Mouse (Mus musculus) thymus, postnatal 4 days (tissue): ENCODE results near the gene Jhy.

Source experiments
- DNase-seq: peaks from one replicate; pipeline ENCODE4 v3.0.0; 2021

Gene Jhy

GRCm38 (mm10) chr9:40963586-40964417, at the start of gene Jhy:
Gene Jhy, minus strand, starts transcription at chr9:40964118.
- peak; percentile 18 for DNase-seq

GRCm38 (mm10) chr9:41012456-41012855, 48.5 kb upstream of the Jhy start:
- no peak for DNase-seq

DNA sequence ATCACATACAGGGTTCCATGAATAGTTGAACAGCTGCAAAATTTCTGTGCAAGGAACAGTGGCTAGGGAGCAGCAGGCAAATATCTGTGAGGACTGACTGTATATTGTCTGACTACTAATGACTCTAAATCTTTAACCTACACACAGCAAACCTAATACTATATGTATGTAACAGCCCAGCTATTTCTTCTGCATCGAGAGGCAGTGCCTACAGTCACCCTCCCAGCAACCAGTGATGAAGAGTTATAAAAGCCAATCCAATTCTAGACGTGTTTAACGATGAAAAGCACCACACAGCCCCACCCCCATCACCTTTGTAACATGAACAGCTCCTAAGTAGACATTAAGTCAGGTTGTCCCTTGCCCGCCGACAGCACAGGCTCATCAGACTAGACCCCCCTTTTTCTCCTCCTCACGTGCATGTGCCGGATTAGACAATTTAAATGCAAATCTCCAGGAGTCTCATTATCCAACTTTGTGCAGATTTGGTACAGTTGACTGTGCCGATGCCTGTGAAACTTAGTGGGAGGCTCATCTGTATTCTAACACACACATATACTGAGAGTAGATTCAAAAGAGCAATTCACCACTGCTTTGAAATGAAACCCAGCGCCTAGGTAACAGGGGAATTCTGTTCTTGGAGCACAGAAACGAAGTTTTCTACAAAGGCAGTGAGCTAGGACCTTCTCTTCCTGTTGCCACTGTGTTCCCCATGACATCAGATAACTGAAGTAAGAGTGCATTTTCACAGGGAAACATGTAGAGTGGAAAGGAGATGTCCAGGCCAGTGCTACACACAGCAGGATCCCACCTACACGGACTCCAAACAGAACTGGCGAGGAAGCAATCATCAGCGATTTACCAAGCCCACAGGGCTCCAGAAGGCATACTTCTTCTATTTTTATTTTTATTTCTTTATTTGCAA, 47.9 kb upstream of the Jhy start:
- DNase-seq = no peak

DNA sequence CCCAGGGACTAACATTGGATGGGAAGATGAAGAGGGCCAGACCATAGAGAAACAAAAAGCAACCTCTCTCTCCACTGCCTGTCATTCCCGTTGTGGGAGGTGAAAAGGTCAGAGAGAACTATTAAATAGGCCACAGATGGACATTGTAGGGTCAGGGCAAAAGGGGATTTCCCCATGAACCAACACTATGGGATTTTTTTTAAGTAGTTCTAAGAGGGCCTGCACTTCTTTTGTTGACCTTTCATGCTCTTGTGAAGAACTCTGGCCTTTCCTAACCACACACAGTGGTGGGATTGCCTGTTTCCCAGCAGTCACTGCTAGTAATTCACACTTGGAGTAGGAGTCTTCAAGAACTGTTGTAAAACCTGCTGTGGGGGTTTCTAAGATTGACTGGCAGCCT, 43.9 kb upstream of the Jhy start:
- no peak for DNase-seq

GRCm38 (mm10) chr9:41004415-41004814, 40.5 kb upstream of the Jhy start, which contains the start of gene Crtam:
Gene Crtam, minus strand, starts transcription at chr9:41004628.
- peak; percentile 40 for DNase-seq

DNA sequence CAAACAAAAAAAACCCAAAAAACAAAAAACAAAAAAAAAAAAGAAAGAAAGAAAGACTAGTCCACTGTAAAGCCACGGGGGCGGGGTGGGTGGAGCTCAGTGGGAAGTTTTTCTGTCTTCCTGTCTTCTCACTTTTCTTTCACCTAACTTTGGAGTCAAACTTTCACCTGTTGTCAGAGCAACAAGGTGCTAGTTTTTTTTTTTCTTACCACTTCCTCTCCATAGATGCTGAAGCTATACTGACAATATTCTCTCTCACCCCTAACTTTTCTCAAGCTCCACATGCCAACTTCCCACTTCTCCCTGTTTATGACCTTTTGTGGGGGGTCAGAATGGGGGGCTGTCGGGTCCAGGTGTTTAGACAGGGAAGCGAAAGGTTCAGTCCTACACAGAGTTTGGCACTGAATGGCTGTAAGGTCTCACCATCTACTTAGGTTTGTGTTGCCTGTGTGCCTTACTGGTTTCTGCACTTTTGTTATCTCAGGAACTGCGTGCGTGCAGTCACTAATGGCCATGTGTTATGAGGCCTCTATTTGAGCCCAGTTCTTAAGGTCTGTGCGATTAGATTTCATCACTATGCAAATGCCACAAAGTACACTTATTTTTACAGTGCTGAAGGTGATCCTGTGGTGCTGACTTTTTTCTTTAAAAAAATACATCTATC, 33.3 kb upstream of the Jhy start:
- peak; percentile 53 for DNase-seq

DNA sequence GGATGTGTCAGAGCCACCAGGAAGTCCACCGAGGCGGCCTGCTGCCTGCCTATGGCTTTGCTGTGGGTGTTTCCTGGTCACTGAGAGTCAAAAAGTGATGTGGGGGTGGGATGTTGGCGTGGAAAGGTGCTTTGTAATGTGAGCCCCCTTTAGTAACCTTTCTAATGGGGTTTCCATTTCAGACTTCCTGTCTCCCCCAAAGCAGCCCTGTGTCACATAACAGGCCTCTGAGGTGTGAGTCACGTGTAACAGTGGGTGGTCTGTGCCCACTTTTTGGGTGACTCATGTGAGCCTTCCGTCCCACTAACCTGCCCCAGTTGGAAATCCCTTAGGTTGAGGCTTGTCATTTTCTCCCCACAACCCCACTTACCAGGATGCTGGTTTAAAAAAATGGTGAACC, 30.2 kb upstream of the Jhy start:
- no peak for DNase-seq

GRCm38 (mm10) chr9:40991511-40991910, 27.6 kb upstream of the Jhy start:
- no peak for DNase-seq

- DNase-seq = peak; percentile 63
Measured at GRCm38 (mm10) chr9:40989940-40990588, 26.1 kb upstream of the Jhy start.

DNA sequence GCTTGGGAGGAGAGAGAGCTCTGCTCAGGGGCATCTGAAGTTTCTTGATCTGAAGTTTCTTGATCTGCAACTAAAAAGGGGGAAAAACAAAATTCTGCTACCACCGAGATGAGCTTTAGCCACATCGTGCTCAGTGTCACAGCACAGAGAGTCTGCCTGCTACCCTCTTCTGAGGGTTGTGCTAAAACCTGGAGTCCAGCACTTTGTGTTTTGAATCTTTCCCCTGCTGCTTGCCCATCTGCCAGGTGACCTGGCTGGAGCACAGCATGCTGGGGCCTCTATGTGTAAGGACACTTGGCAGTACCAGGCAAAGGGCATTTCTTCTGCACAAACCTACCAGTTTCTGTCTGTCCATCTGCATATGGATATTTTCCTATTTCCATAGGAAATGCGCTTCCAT, 20.4 kb upstream of the Jhy start:
- DNase-seq = no peak

DNA sequence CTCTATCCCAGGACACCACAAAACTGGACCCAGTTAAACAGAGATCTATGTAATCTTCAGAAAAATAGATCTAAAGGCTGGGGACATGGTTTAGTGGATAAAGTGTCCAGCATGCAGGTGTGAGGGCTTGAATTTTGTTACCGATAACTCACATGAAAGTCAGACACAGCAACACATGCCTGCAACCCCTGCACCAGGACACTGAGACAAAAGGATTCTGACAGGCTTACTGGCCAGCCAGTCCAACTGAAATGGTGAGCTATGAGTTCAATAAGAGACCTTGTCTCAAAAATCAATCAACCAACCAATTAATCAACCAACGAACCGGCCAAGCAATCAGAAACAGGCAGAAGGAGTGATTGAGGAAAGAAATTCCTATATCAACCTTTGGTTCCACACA, 19.8 kb upstream of the Jhy start:
- no peak for DNase-seq

- DNase-seq = no peak
Measured at GRCm38 (mm10) chr9:40982480-40982879, 18.6 kb upstream of the Jhy start.

DNA sequence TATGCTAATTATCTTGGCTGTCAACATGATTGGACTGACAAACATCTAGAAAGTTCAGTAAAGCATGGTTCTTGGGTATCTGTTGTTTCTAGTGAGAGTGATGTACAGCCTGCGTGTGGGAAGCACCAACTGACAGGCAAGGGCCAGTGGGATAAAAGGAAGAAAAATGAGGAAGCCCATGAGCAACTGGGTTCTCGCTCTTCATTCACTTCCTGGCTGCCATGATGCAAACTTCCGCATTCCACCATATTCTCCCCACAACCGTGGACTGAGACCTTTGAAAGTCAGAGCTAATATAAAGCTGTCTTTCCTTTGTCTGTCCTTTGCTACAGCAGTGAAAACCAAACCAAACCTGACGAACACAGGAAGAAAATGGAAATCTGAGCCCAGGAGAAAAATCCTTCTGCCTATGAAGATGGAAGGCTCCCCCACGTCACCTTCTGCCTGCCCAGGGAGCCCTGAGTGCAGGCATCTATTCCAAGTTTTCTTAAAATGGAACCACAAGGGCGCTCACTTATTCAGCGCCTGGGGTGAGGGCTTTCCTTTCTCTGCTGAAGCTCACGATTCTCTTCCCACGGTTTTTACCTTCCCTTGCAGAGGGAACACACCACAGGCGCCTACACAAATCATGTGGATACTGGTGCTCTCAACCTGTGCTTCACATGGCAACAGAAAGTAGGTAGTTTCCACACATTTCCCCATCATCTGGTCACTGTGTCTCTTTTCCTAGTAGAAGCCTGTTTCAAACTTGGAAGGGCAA, 10.3 kb upstream of the Jhy start:
- DNase-seq = no peak

GRCm38 (mm10) chr9:40964418-40964714, 448 bp upstream of the Jhy start:
- DNase-seq = no peak

DNA sequence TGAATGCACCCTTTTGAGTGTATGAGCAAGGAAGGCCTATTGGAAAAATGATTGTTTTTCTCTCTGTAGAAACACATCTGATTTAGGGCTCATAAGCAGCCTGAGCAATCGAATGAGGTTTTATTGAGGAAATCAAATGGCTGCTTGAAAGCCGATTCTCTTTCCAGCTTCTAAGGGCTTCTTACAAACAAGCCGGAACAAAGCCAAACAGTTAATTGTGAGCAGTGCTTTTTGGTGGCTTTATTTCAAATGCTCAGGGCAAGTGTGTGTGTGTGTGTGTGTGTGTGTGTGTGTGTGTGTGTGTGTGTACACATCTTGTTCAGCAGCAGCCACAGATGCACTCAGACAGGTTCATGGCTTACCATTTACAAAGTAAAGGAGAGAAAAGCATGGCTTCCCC, 2.5 kb downstream of the Jhy start:
- DNase-seq = no peak

DNA sequence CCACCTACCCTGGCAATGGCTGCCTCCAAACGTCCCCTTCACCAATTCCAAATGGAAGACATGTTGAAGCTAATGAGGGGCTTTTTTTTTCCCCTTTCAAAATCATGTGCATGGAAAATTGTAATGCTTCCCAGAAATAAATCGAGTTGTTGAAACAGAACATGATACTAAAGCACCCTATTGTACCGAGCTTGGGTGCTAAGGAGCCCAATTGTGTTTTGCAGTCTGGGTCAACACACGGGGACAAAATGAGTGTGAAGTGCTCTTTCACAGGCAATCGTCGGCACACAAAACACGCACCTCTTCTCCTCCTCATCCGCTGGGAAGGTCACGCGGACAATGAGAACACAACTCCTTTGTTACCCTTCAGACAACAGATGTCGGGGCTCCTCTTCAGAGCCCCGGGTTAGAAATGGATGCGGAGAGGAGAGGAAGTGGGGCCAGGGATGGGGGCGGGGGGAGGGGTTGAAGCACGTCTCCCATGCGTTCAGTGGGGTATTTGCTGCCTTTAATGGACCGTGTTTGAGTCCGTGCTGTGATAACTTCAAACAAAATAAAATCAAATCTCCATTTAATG, 14.8 kb downstream of the Jhy start:
- DNase-seq = no peak

DNA sequence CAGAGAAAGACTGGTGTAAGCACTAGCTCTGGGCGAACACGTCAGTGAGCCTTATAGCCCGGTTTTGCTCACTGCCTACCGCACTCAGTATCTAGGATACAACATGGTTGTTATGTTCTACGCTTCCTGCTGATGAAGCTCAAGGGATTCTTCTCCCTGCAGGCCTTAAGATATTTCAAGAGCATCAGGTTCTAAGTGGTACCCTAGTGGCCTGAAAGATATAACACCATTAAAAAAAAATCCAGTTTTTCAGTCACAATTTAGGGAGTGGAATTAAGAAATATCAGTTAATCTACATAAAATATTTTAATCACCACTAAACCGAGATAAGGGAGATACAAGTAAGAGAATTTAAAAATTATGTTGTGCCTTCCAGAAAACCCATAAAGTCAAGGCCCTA, 15.4 kb downstream of the Jhy start:
- no peak for DNase-seq

DNA sequence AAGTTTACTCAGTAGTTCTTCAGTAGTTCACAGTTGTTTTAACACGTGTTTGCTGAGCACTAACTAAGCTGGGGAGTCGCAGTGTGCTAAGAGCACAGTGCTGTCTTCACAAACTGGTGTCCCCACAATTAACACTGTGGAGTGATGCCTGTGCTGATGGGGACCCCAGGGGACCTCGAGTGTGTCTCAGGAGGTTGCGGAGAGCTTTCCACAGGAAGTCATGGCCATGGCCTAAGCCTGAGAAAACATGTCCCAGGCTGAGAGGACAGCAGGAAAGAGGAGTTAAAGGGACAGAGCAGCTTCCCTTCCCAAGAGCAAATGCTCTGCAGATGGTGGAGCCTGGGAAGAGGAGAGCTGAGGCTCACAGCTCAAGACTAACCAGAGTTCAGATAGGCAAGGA, 16.8 kb downstream of the Jhy start:
- DNase-seq = no peak

GRCm38 (mm10) chr9:40937425-40937824, 26.5 kb downstream of the Jhy start:
- DNase-seq = no peak

GRCm38 (mm10) chr9:40933323-40933722, 30.6 kb downstream of the Jhy start:
- DNase-seq = no peak

DNA sequence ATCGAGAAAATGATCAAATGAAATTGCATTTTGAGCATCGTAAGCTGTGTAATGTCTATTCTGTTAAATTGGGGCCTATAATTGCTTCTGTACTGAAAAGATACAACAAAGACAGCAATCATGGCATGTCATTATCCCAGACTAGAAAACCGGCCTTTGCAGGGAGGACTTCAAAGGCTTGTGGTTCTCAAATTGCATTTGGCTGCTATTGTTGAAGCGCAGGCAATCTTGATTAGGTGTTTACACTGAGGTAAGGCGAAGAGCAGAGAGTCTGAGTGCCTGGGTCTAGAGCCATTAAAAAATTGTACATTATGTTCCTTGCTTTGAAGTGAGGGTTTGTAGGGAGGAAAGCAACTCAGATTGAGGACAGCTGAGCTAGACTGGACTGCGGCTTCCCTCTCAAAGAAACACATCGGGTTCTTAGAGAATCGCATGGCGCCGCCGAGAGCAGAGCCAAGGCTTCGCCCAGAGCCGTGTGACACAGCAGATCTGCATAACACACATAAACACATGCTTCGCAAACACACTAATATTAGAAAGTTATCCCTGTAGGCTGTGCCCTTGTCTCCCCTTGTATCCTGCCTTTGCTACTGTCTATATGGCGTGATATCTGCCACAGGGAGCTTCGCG, 36.5 kb downstream of the Jhy start:
- DNase-seq = no peak
